Mouse (Mus musculus) erythroblast, adult 5-6 weeks (primary cell): ENCODE data around the gene Usmg5. TPM values are rescaled to one million over a fixed set of nuclear protein-coding genes. Genes with fewer than 3 reads are reported as not detected.

Experiments used
- ATAC-seq: replicated peaks from 2 replicates; pipeline ENCODE4 v1.8.0; 2016; ENCODE audit warnings: moderate number of reproducible peaks, mild to moderate bottlenecking, moderate TSS enrichment, inconsistent platforms; ENCODE audit not compliant: poor library complexity, low FRiP score, severe bottlenecking
- total RNA-seq, 2 experiments: library from RNA; stranded (forward) in 1 of 2; stranded (reverse) in 1 of 2; fragments of 150-400 nt in 1 of 2; fragments of 200-764, 138-1000 nt in 1 of 2; gene quantifications; 2 replicates each; pipeline versions ENCODE4 v1.2.3 to v1.2.4; 2015 to 2017; ENCODE audit warnings: low replicate concordance in 2 of 2

Usmg5 gene
- total RNA-seq, 2 experiments from 2014 or later, result 111 to 243 TPM

DNA sequence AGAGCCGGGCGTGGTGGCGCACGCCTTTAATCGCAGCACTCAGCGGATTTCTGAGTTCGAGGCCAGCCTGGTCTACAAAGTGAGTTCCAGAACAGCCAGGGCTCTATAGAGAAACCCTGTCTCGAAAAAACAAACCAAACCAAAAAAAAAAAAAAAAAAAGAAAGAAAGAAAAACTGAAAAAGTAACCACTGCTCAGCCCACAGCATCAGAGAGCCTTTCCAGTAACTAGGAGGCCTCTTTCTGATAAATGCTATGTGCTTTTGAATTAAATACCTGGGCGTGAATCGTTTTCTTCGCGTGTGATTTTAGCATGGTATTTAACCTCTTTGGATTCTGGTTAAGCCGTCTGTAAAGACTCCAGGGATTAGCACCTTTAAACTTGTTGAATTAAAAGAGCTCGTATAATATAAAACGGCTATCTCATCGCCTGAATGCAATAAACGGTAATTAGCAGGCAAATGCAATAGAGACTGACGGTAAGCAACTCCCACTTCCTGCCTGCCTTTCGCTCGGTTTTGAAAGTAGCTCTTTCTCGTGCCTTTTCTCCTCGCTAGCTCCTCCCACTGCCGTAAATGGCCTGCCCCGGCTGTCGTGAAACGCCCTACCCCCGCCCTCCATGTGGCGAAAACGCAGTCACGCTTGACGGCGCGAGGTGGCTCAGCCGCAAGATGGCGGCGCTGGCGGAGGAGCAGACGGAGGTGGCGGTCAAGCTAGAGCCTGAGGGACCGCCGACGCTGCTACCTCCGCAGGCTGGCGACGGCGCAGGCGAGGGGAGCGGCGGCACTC lies 23.2 kb downstream of the Usmg5 start, which contains the start of gene Taf5:
Gene Taf5, plus strand, starts transcription at position 651 of the 787 bp plus-strand sequence.
- peak; percentile 86 for ATAC-seq

DNA sequence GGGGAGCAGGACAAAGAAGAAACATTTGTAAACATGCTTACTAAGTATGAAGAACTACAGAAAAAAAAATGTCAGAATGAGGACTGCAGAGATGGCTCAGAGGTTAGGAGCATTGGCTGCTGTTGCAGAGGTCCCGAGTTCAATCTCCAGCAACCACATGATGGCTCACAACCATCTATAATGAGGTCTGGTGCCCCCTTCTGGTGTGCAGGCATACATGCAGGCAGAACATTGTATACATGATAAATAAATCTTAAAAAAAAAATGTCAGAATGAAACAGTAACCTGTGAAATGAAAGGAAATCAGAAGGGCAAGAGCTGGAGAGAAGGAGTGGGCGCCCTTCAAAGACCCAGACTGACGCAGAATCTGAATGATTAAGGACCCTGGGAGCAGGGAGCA lies 24.6 kb downstream of the Usmg5 start:
- no peak for ATAC-seq

DNA sequence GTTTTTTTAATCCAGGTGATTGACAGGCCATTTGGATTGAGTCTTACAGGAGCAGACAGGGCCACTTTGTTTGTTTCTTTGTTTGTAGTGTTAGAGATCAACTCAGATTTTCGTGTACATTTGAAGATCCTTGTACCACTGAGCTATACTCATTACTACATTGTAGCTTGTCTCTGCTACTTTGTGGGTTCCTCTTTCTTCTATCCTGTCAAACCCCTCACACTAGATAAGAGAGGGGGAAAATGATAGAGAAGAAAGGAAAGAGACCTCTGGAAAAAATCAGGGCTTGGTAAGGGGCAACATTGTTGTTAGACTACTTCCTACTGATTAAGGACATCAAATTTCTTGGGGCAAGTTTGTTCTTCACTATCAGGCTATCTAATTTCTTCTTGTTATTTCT lies 32.8 kb downstream of the Usmg5 start:
- no peak for ATAC-seq

DNA sequence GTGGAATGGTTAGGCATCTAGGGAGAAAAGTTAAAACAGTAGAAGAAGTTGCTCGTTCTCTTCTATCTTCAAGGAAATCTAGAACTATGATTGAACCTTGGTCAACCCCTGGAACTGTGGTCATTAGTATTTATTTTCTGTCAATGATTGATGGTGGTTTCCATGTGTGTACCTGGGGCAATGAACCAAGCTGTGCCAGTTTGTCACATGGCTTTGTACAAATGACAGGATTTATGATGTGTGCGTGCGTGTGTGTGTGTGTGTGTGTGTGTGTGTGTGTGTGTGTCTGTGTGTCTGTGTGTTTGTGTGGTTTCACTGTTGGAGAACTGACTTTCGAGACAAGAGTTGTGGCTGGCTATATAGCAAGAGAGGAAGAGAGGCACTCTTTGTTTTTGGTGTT lies 37.0 kb downstream of the Usmg5 start:
- ATAC-seq, result no peak

DNA sequence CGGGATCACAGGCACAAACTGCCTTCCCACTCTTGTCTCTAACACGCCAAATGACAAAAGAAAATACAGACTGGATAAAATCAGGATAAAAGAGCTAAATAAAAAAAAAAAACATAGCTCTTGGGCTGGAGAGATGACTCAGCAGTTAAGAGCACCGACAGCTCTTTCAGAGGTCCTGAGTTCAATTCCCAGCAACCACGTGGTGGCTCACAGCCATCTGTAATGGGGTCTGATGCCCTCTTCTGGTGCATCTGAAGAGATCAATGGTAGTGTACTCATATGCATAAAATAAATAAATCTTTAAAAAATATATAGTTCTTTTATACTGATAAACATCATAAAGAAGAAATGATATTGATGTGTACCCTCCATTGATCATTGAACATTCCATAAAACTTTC lies 37.5 kb downstream of the Usmg5 start:
- ATAC-seq, result no peak

DNA sequence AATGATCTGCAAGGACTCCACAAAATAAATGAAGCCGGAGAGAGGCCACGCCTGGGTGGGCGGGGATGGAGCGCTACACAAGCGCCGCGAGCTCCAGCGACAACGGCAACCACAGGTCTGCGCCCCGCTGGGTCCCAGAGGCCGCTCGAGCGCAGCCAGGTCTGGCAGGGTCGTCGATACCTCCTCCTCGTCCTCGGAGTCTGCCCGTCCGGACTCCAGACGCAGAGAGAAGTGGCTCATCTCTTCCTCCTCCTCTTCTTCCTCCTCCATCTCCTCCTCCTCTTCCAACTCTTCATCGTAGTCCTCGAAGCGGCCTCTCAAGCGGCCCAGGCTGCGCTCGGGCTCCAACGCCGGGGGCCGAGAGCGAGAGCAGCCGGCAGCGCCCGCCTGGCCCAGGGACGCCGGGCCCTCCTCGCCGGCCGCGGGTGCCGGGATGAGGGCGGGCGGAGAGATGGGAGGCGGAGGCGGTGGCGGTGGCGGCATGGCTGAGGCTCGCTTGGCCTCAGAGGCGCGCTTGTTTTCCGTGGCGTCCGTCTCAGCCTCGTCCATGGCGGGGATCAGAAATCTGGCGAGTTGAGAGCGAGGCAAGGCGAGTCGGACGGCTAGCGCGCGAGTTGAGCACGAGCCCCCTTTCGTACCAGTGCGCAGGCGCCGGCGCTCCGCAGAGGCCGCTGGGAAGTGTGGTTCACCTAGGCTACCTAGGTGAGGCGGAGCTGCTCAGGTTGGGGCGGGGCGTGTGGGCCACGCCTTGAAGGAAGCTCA lies 40.0 kb downstream of the Usmg5 start, which contains the start of gene Pcgf6:
Gene Pcgf6, minus strand, starts transcription at position 636 of the 762 bp plus-strand sequence.
- ATAC-seq, result peak; percentile 93

DNA sequence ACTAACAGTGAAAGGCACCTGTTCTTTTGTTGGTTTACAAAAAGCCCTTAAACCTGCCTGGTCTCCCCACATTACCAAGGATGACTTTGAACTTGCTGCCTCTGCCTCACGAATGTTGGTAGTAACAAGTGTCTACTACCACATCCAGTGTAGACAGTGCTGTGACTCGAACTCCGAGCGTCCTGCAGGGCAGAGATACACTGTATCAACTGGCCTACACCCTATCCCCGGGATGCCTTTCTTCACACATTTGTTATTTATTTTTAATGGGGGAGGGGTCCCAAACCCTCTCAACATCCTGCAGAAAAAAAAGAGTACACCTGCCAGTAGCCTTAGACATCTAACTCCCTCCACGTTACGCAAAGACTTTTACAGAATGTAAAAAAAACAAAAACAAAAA lies 40.6 kb downstream of the Usmg5 start:
- 0 out of 2 replicates have a peak, but pooled peaks have one; percentile 32 for ATAC-seq

DNA sequence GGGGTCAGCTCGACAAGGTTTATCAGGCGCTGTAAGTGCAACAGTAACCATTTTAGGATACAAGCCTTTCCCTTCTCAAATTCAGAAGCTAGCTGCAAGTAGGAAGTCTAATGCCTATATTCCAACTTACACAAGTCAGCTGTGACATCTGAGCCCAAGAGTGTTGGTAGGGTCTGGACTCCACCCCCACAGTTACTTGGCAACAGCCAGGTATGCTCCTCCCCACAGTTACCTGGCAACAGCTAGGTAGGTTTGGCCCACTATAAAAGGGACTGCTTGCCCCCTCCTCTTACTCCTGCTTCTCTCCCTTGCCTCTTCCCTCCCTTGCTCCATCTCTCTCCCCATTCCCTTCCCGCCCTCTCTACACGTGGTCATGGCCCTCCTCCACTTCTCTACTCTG lies 41.4 kb downstream of the Usmg5 start:
- no peak for ATAC-seq

DNA sequence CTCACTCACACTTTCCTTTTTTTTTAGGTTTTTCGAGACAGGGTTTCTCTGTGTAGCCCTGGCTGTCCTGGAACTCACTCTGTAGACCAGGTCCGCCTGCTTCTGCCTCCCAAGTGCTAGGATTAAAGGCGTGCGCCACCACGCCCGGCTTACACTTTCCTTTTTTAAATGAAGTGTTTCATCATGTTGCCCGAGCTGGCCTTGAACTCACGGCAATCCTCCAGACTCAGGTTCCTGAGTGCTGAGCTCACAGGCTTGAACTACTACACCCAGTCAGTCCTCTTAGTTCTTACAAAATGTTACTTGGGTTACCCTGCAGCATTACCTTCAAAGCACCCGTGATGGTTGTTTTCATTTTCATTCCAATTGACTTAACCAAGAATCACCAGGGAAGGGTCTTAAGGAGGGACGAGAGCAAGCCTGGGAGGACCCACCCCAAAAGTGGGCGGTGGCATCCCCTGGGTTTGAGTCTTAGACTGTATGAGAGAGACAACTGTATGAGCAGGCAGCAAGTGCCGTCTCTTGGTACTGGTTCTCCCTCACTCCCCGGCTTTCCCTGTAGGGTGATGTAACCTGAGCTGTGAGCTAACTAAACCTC lies 43.1 kb downstream of the Usmg5 start:
- no peak for ATAC-seq

DNA sequence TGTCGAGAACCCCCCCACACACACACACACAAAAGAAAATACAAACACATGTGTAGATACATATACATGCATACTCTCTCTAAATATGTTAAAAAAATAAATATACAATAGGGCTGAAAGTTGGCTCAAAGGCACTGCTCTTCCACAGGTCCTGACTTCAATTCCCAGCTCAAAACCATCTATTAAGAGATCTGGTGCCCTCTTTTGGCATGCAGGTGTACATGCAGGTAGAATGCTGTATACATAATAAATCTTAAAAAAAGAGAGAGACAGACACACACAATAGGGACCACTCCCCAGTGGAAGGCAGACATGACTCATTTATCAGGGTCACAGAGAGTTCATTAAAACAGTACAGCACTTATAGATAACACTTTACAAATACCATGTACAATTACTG lies 44.1 kb downstream of the Usmg5 start:
- no peak for ATAC-seq

DNA sequence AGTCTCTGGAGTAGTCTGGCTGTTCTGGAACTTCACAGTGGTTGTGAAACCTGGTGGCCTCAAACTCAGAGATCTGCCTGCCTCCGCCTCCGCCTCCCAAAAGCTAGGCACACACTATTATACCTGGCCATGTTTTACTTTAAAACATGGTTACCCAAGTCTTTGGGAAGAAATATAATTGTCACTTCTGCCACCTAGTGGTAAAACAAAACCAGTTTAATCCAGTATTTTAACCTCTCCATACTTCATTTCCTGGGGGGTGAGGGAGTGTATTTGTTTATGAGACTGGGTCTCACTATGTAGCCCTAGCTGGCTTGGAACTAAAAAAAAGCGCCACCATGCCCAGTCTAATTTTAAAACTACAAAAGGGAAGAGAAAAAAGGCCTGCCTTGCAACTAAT lies 46.8 kb downstream of the Usmg5 start:
- ATAC-seq, result no peak

DNA sequence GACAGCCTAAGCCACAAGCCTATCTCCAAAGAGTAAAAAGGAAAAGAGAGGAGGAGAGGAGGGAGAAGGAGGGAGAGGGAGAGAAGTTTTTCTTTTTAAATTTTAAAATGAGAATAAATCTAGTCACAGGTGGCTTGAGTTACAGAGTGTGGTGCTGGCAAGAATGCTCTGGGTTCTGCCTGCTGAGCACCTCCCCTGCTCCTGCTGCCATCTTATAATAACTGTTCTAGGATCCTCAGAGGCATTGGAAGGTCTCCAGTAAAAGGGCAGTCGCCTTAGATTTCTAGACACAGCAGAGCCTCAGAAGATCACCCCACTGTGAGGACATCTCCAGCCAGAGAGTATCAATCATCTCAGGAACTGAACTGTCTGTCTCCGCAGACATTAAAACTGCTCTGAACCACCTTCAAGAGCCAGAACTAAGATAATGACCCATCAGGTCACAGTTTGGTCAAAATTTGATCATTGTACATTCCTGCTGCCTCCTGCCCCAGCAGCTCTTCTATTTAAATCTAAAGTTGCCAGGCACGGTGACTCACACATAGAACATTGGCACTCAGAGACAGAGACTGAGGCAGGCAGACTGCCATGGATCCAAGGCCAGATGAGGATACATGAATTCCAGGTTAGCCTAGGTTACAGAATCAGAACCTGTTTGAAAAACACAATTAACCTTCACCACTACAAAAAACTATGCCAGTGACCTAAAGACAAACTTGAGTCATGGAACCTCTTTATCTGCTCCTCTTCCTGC lies 49.5 kb downstream of the Usmg5 start:
- ATAC-seq, result no peak

DNA sequence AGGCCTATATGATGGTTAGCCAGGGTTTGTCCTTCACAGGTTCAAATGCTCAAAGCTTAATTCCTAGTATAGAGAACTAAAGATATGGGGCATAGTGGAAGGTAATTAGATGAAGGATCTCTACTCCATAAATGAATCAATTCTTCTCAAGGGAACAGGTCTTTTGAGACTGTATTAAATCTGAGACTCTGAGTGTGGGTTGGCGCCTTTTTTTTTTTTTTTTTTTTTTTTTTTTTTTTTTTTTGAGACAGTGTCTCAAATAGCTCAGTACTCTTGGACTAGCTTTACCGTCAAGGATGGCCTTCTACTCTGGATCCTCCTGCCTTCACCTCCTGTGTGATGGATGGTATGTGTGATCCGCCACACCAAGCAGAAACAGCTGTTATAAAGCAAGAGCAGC lies 53.9 kb downstream of the Usmg5 start:
- ATAC-seq, result no peak

DNA sequence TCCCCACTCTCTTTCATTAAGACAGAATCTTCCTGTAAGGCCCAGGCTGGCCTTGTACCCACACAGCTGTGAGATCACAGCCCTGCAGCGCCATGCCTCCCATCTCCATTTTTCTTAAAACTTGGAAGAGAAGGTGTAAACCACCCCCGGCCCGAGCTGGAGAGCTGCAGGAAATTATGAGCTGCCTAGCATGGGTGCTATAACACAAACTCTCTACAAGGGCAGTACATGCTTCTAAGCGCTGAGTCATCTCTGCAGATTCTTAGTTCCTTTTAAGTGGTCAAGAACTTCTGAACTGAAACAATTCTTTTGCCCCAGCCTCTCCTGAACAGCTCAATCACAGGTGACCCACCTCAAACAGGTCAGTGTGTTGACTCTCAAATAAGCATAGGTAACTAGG lies 55.5 kb downstream of the Usmg5 start:
- ATAC-seq, result no peak

Other genes with a start within 250 kb of the Usmg5 start
- not detected in 2 replicates for gene Ina, start 75.9 kb downstream of the Usmg5 start, total RNA-seq (2015; ENCODE audit: low replicate concordance)
- gene Ina, start 75.9 kb downstream of the Usmg5 start, total RNA-seq (2017; ENCODE audit: low replicate concordance), result not detected in 2 replicates
- 20.2 and 22.4 TPM in 2 replicates for gene Nt5c2, start 75.5 kb downstream of the Usmg5 start, total RNA-seq (2015; ENCODE audit: low replicate concordance)
- gene Nt5c2, start 75.5 kb downstream of the Usmg5 start, total RNA-seq (2017; ENCODE audit: low replicate concordance), result 20.9 and 22.4 TPM in 2 replicates
- 6.1 and 9.2 TPM in 2 replicates for gene Pcgf6, start 39.7 kb downstream of the Usmg5 start, total RNA-seq (2015; ENCODE audit: low replicate concordance)
- gene Pcgf6, start 39.7 kb downstream of the Usmg5 start, total RNA-seq (2017; ENCODE audit: low replicate concordance), result 1.9 and 2.5 TPM in 2 replicates
- gene Taf5, start 22.9 kb downstream of the Usmg5 start, total RNA-seq (2015; ENCODE audit: low replicate concordance), result 2.1 and 5.2 TPM in 2 replicates
- gene Taf5, start 22.9 kb downstream of the Usmg5 start, total RNA-seq (2017; ENCODE audit: low replicate concordance), result 11.7 and 13.9 TPM in 2 replicates
- 2.9 and 3.1 TPM in 2 replicates for gene Pdcd11, start 121 bp upstream of the Usmg5 start, total RNA-seq (2015; ENCODE audit: low replicate concordance)
- 3.2 and 3.9 TPM in 2 replicates for gene Pdcd11, start 121 bp upstream of the Usmg5 start, total RNA-seq (2017; ENCODE audit: low replicate concordance)
- gene Calhm2, start 47.6 kb upstream of the Usmg5 start, total RNA-seq (2015; ENCODE audit: low replicate concordance), result 2.3 and 4.0 TPM in 2 replicates
- gene Calhm2, start 47.6 kb upstream of the Usmg5 start, total RNA-seq (2017; ENCODE audit: low replicate concordance), result 1.4 and 3.5 TPM in 2 replicates
- not detected in 2 replicates for gene Calhm1, start 53.6 kb upstream of the Usmg5 start, total RNA-seq (2015; ENCODE audit: low replicate concordance)
- not detected in 2 replicates for gene Calhm1, start 53.6 kb upstream of the Usmg5 start, total RNA-seq (2017; ENCODE audit: low replicate concordance)
- not detected in 2 replicates for gene Calhm3, start 67.1 kb upstream of the Usmg5 start, total RNA-seq (2015; ENCODE audit: low replicate concordance)
- gene Calhm3, start 67.1 kb upstream of the Usmg5 start, total RNA-seq (2017; ENCODE audit: low replicate concordance), result not detected in 2 replicates
- not detected in 2 replicates for gene Neurl1a, start 88.2 kb upstream of the Usmg5 start, total RNA-seq (2015; ENCODE audit: low replicate concordance)
- not detected in 2 replicates for gene Neurl1a, start 88.2 kb upstream of the Usmg5 start, total RNA-seq (2017; ENCODE audit: low replicate concordance)